Mouse (Mus musculus): ENCODE data around the gene Cep126. TPM values are rescaled to one million over a fixed set of nuclear protein-coding genes. Genes with fewer than 3 reads are reported as not detected.

The Cep126 gene
- polyA plus RNA-seq, 1 experiment = 1.5 TPM

GRCm38 (mm10) chr9:8032847-8033246 is 101.2 kb downstream of the Cep126 start:
- Histone ChIP-seq H3K4me3 (replicated peaks) (no peak overlapping the region), H3K27me3 (replicated peaks) (peaks cover 10% of the 10 kb centered on the region), H3K9me3 (no peaks in the 10 kb centered on the region), H3K4me1 (no peaks in the 10 kb centered on the region), H3K36me3 (replicated peaks; ENCODE audit: low read length) (no peaks in the 10 kb centered on the region)
- TF ChIP-seq GATA1 (IDR thresholded peaks at IDR 0.05; ENCODE audit: borderline replicate concordance, low read length) (no peak), FLI1 (IDR thresholded peaks at IDR 0.05; ENCODE audit: low read length) (no peak)

Other genes with a start within 250 kb of the Cep126 start
- 0.01 and 3.0 TPM in 2 replicates for gene Yap1, start 129.7 kb downstream of the Cep126 start, polyA plus RNA-seq (2012; ENCODE audit: insufficient read depth, low replicate concordance)
- gene Cfap300, start 91.5 kb downstream of the Cep126 start, polyA plus RNA-seq (2012; ENCODE audit: insufficient read depth, low replicate concordance) = not detected in 2 replicates